Mouse (Mus musculus): Measurements from ENCODE around the gene Gm21812.
"Not testable (repeated sequence)": the region's sequence is repeated elsewhere in the genome, so short reads cannot be mapped to it uniquely, and the experiment has no call there.

Gene Gm21812

GRCm38 (mm10) chrY:9347084-9347483, at the start of gene Gm21812:
Gene Gm21812 (minus strand): TSS chrY:9347184.
- DNase-seq: not testable (repeated sequence)

All from kidney, adult 9 months (tissue).